Mouse (Mus musculus) T-helper 1 cell (primary cell): ENCODE results near the gene Gm21943.
"Not testable (repeated sequence)": the region's sequence is repeated elsewhere in the genome, so short reads cannot be mapped to it uniquely, and the experiment has no call there.

Experiments
- in situ Hi-C: fragments of 300-600 bp; cut with MboI, MseI; formaldehyde crosslinking; loops from one replicate; pipeline ENCODE4 v1.15.1; 2025; ENCODE audit warnings: high pct_unique_total_duplicates

Gene Gm21943

DNA sequence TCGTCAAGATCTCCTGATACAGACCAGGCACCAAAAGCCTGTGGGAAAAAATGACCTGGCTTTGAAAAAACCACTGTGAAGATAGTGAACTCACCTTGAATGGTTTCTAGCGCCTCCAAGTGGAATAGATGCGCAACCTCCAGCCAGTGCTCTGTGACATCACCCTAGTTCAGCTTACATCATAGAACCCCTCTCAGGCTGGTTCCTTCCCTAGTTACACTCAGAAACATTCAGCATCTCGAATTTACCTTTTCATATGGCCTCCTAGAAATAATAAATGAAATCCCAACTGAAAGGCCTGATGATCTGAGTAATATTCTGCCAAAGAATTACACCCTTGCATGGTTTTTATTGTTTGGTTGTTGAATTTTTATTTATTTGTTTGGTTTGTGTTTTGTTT, at the start of gene Gm21943:
Gene Gm21943 (minus strand): TSS at position 101 of the 400 bp plus-strand sequence.
- in situ Hi-C loops: not testable (repeated sequence)
